Mouse (Mus musculus): ENCODE data around the gene Ssxa1. TPM values are rescaled to one million over a fixed set of nuclear protein-coding genes. Genes with fewer than 3 reads are reported as not detected.
A peak's percentile ranks its signal among the peaks of the same experiment; 100 is the strongest.
"Not testable (repeated sequence)": the region's sequence is repeated elsewhere in the genome, so short reads cannot be mapped to it uniquely, and the experiment has no call there.

Gene Ssxa1
- polyA plus RNA-seq (2016; fragmentation: Nextera tagmentation; extraction: Ambion mirVana): not detected in 2 replicates

DNA sequence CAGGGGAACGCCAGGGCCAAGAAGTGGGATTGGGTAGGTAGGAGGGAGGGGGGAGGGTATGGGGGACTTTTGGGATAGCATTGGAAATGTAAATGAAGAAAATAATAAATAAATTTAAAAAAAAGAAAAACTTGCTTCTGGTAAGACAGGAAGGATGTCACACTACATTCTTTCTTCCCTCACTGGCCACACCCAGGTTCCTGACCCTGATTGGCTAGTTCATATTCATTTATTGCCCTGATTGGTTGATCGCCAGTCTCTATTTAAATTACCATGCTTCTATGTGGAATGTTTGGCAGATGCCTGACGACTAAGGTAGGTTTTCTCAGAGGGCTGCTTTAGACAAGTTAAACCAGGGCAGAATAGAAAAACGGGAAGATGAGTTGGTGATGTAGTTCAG lies at the start of gene Ssxa1:
Gene Ssxa1 (plus strand): TSS at position 301 of the 400 bp plus-strand sequence.
- no peaks in the 10 kb centered on the region for H3K27me3 ChIP-seq (replicated peaks)
- 84% methylated on average over 4 of the region's 4 CpGs for WGBS
- ATAC-seq (ENCODE audit: low FRiP score, low read depth): no peak

DNA sequence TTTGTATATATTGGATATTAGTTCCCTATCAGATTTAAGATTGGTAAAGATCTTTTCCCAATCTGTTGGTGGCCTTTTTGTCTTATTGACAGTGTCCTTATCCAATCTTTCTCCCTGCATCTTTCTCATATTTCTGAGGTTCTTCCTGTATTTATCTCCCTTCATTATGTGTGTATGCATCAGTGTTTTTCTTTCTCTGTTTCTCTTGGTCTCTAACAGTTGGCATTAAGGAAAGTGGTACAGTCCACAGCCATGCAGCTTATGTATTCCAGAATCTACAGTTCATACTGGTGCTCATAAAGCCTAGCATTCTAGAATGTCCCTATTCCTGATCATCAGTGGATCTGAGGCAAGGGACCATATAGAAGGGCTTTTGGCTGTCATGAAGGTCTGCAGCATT lies 47.5 kb upstream of the Ssxa1 start, which contains the start of gene Spaca5:
Gene Spaca5 (plus strand): TSS at position 301 of the 400 bp plus-strand sequence.
- Histone ChIP-seq H3K4me2 (replicated peaks) (no peak within 1 kb of the TSS), H3K36me3 (no peaks in the 10 kb centered on the region), H3K4me1 (no peaks in the 10 kb centered on the region), H3K4me3 (no peak within 1 kb of the TSS), H3K27ac (no peak within 1 kb of the TSS), H3K9me3 (no peaks in the 10 kb centered on the region), H3K9ac (no peak within 1 kb of the TSS), H3K27me3 (replicated peaks) (no peaks in the 10 kb centered on the region)
- no peak for ATAC-seq (ENCODE audit: low FRiP score, low read depth)

More for the DNA sequence above, at the start of gene Ssxa1:
- Histone ChIP-seq H3K36me3 (no peaks in the 10 kb centered on the region), H3K4me2 (replicated peaks) (no peak within 1 kb of the TSS), H3K4me1 (no peaks in the 10 kb centered on the region), H3K4me3 (no peak within 1 kb of the TSS), H3K9me3 (no peaks in the 10 kb centered on the region), H3K27ac (no peak within 1 kb of the TSS), H3K9ac (no peak within 1 kb of the TSS)

GRCm38 (mm10) chrX:21088645-21088982 lies 27.0 kb upstream of the Ssxa1 start:
- H3K27me3 ChIP-seq (replicated peaks): no peaks in the 10 kb centered on the region
- 33% methylated on average over 6 of the region's 6 CpGs for WGBS
- H3K4me3 ChIP-seq: peak overlapping the region; percentile 34
- H3K9me3 ChIP-seq: no peaks in the 10 kb centered on the region
- peak overlapping the region; percentile 6; the same call in 1 of the 2 replicates for H3K9ac ChIP-seq
- no peak overlapping the region for H3K27ac ChIP-seq
- H3K36me3 ChIP-seq: 0 out of 2 replicates have a peak, but pooled peaks cover 2% of the 10 kb centered on the region
- H3K4me2 ChIP-seq (replicated peaks): peak overlapping the region; percentile 52
- H3K4me1 ChIP-seq: no peaks in the 10 kb centered on the region
- peak; percentile 43; the same call in 1 of the 2 replicates for ATAC-seq (ENCODE audit: low FRiP score, low read depth)

DNA sequence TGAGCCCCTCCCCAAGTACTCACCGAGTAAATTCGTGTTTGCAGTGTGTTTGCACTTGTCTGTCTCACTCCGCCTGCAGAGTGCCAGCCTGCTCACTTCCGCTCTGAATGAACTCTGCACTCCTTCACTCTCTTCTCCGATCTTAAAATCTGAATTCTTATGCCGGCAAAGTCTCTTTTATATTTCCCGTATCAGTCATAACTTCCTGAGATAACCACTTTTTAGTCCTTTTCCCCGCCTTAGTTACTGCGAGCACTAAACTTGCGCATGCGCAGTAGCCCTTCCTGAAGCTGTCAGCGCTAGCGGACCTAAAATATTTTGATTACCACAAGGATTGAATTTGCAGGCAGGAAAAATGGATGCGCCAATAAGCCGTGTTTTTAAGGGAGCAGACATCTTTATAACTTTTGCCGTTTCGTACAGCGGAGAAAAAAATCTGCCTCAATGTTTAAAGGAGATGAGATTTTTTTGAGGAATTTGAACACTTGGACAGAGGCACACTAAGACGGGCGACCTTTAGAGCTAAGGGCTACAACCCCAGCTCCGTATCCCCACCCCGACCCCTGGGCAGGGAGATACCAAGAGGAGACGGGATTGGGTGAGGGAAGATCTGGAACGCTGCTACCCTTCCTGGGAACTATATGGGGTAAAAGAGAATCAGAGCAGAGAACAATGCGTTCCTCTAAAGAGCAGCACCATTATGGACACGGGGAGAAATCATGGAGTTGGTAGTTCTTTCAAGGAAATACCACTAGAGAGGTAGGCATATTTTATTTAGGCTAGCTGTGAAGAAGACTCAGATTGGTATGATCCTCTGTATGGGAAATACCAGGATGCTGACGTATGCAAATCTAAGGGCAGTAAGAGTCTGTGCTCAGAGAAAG lies 26.4 kb upstream of the Ssxa1 start, which contains the start of gene Zfp300:
Gene Zfp300 (minus strand): TSS at position 545 of the 884 bp plus-strand sequence.
- Histone ChIP-seq H3K27me3 (replicated peaks) (no peaks in the 10 kb centered on the region), H3K4me3 (peak within 1 kb of the TSS; percentile 34), H3K4me2 (replicated peaks) (peak within 1 kb of the TSS; percentile 52), H3K9ac (peak within 1 kb of the TSS; percentile 6; the same call in 1 of the 2 replicates), H3K4me1 (no peaks in the 10 kb centered on the region), H3K36me3 (no peaks in the 10 kb centered on the region), H3K9me3 (no peaks in the 10 kb centered on the region), H3K27ac (peak within 1 kb of the TSS; percentile 37; the same call in 1 of the 2 replicates)
- peak; percentile 94 for ATAC-seq (ENCODE audit: low FRiP score, low read depth)
- 19% methylated on average over 27 of the region's 27 CpGs for WGBS

DNA sequence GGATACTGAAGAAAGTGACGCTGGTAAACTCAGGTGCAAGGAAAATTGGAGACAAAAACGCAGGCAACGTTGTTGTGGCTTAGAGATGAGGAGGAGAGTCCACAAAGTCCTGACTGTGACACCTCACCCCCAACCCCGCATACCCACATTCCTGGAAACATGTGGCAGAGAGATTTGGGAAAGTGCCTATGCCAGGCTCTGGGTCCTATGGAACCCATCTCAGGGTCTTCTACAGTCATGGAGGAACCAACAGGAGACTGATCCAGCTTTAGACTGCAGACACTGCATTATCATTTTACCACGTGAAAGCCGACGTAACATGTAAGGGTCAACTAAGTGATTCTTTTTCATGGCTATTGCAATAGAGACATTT lies 25.8 kb upstream of the Ssxa1 start:
- Histone ChIP-seq H3K4me1 (no peaks in the 10 kb centered on the region), H3K4me2 (replicated peaks) (peak overlapping the region; percentile 52), H3K4me3 (peak overlapping the region; percentile 34; the same call in 1 of the 2 replicates), H3K9me3 (no peaks in the 10 kb centered on the region), H3K36me3 (no peaks in the 10 kb centered on the region), H3K27ac (no peak overlapping the region), H3K9ac (no peak overlapping the region), H3K27me3 (replicated peaks) (no peaks in the 10 kb centered on the region)
- ATAC-seq (ENCODE audit: low FRiP score, low read depth): peak; percentile 42
- 49% methylated on average over 7 of the region's 7 CpGs for WGBS

- not testable (repeated sequence) for H3K27ac ChIP-seq; H3K4me3 ChIP-seq; H3K9ac ChIP-seq; H3K4me1 ChIP-seq; ATAC-seq (ENCODE audit: low FRiP score, low read depth); H3K36me3 ChIP-seq; H3K27me3 ChIP-seq (replicated peaks); H3K4me2 ChIP-seq (replicated peaks); H3K9me3 ChIP-seq
- 92% methylated on average over 25 of the region's 25 CpGs for WGBS
Measured at GRCm38 (mm10) chrX:21146675-21147074, 31.1 kb downstream of the Ssxa1 start.

Other genes starting within 250 kb of the Ssxa1 start
- 6.1 and 7.8 TPM in 2 replicates for gene Timp1, start 245.7 kb upstream of the Ssxa1 start, polyA plus RNA-seq (2016; fragmentation: Nextera tagmentation; extraction: Ambion mirVana)
- gene Syn1, start 194.8 kb upstream of the Ssxa1 start, polyA plus RNA-seq (2016; fragmentation: Nextera tagmentation; extraction: Ambion mirVana): 22.7 and 34.1 TPM in 2 replicates
- gene Cfp, start 184.3 kb upstream of the Ssxa1 start, polyA plus RNA-seq (2016; fragmentation: Nextera tagmentation; extraction: Ambion mirVana): 3.3 and 5.8 TPM in 2 replicates
- gene Elk1, start 165.2 kb upstream of the Ssxa1 start, polyA plus RNA-seq (2016; fragmentation: Nextera tagmentation; extraction: Ambion mirVana): 15.0 and 15.9 TPM in 2 replicates
- 54.2 and 58.4 TPM in 2 replicates for gene Uxt, start 153.8 kb upstream of the Ssxa1 start, polyA plus RNA-seq (2016; fragmentation: Nextera tagmentation; extraction: Ambion mirVana)
- gene Zfp182, start 53.5 kb upstream of the Ssxa1 start, polyA plus RNA-seq (2016; fragmentation: Nextera tagmentation; extraction: Ambion mirVana): 7.4 and 8.2 TPM in 2 replicates
- gene Spaca5, start 47.4 kb upstream of the Ssxa1 start, polyA plus RNA-seq (2016; fragmentation: Nextera tagmentation; extraction: Ambion mirVana): not detected in 2 replicates
- 2.8 and 3.1 TPM in 2 replicates for gene Zfp300, start 26.3 kb upstream of the Ssxa1 start, polyA plus RNA-seq (2016; fragmentation: Nextera tagmentation; extraction: Ambion mirVana)
- gene Gm21876, start 59.8 kb downstream of the Ssxa1 start, polyA plus RNA-seq (2016; fragmentation: Nextera tagmentation; extraction: Ambion mirVana): not detected in 2 replicates

Data from neural tube, embryonic 12.5 days (tissue).